18 mouse cellular contexts compared by ENCODE assay signal in genomic region chr15:10276386-10276785, GRCm38 (mm10).
DNase-seq lines count a peak whose midpoint lies in the region.
"Had no signal": no experiment of that assay in that cellular context is flagged by ENCODE, and none has a peak within 500 bp of the region (broad histone marks: within the 10 kb centered on the region; RNA-seq: fewer than 3 reads in every experiment).

No protein-coding gene starts in this region.

- DNase-seq in kidney, adult 11 months: peak; percentile 22
- no peak for DNase-seq in kidney, postnatal 14 days
- DNase-seq in kidney, adult 9 months: peak; percentile 48
- no peak for DNase-seq in kidney, postnatal 10 days
- peak; percentile 6 to 45 for DNase-seq in kidney, postnatal 36 days
- DNase-seq in kidney, postnatal 4 days: no peak
- peak; percentile 4 for DNase-seq in ES-CJ7 (ENCODE audit: low read depth, low spot score)
- DNase-seq: adrenal gland, adult 2 months; adrenal gland, postnatal 10 days; adrenal gland, postnatal 25 days; B cell, adult 2 months; cerebellum, adult 11 months; cerebellum, adult 18-20 months; cerebellum, adult 8-10 months; cerebellum, adult 9-11 months; cerebellum, postnatal 14 days; cerebellum, postnatal 36 days; embryo, embryonic 11 days had no signal

Comparison
In these comparisons a context has a peak if more than half of its experiments do, and no peak if none do; other contexts are left out.
1. DNase-seq: peak in kidney, adult 11 months (single experiment), kidney, adult 9 months (single experiment), kidney, postnatal 36 days (2 of 2) and ES-CJ7 (single experiment); none in kidney, postnatal 14 days (single experiment), kidney, postnatal 10 days (single experiment) and kidney, postnatal 4 days (0 of 2).